Comparison of ENCODE assay signal across 8 mouse cellular contexts in genomic region chr9:65460198-65460597, GRCm38 (mm10). TPM values are rescaled to one million over a fixed set of nuclear protein-coding genes. Genes with fewer than 3 reads are reported as not detected.
DNase-seq lines count a peak whose midpoint lies in the region; ATAC-seq lines count a peak whose summit lies in the region.

No protein-coding gene starts in this region.

- 30% methylated on average over 3 of the region's 3 CpGs for WGBS in neural tube, embryonic 11.5 days
- 66% methylated on average over 3 of the region's 3 CpGs for WGBS in limb, embryonic 15.5 days
- WGBS in stomach, embryonic 16.5 days: 49% methylated on average over 3 of the region's 3 CpGs

- H3K4me1 ChIP-seq in neural tube, embryonic 11.5 days (ENCODE audit: control insufficient read depth, insufficient read depth, low read length): peaks cover 11% of the 10 kb centered on the region
- peaks cover 13% of the 10 kb centered on the region for H3K4me1 ChIP-seq in limb, embryonic 15.5 days
- peaks cover 10% of the 10 kb centered on the region for H3K4me1 ChIP-seq in stomach, embryonic 16.5 days (ENCODE audit: control insufficient read depth, insufficient read depth, low read length)

- no peak for ATAC-seq in neural tube, embryonic 11.5 days (ENCODE audit: insufficient read depth, low FRiP score, low TSS enrichment)
- no peak for ATAC-seq in limb, embryonic 15.5 days (ENCODE audit: insufficient number of reproducible peaks, low FRiP score, low TSS enrichment, low read depth)
- no peak for ATAC-seq in stomach, embryonic 16.5 days (ENCODE audit: insufficient read depth, low FRiP score)

- H3K27me3 ChIP-seq in neural tube, embryonic 11.5 days (ENCODE audit: control insufficient read depth, insufficient read depth, low read length): no peaks in the 10 kb centered on the region
- H3K27me3 ChIP-seq in limb, embryonic 15.5 days: no peaks in the 10 kb centered on the region
- H3K27me3 ChIP-seq in stomach, embryonic 16.5 days (ENCODE audit: control insufficient read depth, insufficient read depth, low read length): no peaks in the 10 kb centered on the region

- H3K27ac ChIP-seq in neural tube, embryonic 11.5 days (ENCODE audit: low read depth, low read length): peak overlapping the region; percentile 28
- peak overlapping the region; percentile 35; the same call in 1 of the 2 replicates for H3K27ac ChIP-seq in limb, embryonic 15.5 days
- H3K27ac ChIP-seq in stomach, embryonic 16.5 days (ENCODE audit: low read length): peak overlapping the region; percentile 51; the same call in 1 of the 2 replicates

- H3K9ac ChIP-seq in neural tube, embryonic 11.5 days (ENCODE audit: low read length): peak overlapping the region; percentile 10
- no peak overlapping the region for H3K9ac ChIP-seq in limb, embryonic 15.5 days
- H3K9ac ChIP-seq in stomach, embryonic 16.5 days (ENCODE audit: low read length): no peak overlapping the region

- H3K9me3 ChIP-seq in neural tube, embryonic 11.5 days (ENCODE audit: control insufficient read depth, low read length): no peaks in the 10 kb centered on the region
- H3K9me3 ChIP-seq in limb, embryonic 15.5 days: no peaks in the 10 kb centered on the region
- H3K9me3 ChIP-seq in stomach, embryonic 16.5 days (replicated peaks; ENCODE audit: control insufficient read depth, low read length): no peaks in the 10 kb centered on the region

- DNase-seq in embryo, embryonic 9.5 days (ENCODE audit: extremely low spot score): peak; percentile 13
- no peak for DNase-seq in embryo, embryonic 10 days (ENCODE audit: low spot score)
- no peak for DNase-seq in neural tube, embryonic 11.5 days (ENCODE audit: low spot score)
- no peak for DNase-seq in neural tube, embryonic 10.5 days (ENCODE audit: extremely low spot score, low spot score)
- no peak for DNase-seq in gastrocnemius, postnatal 4 days (ENCODE audit: low spot score in 2 of 2)
- DNase-seq in gastrocnemius, postnatal 25 days: no peak

- H3K36me3 ChIP-seq in neural tube, embryonic 11.5 days (ENCODE audit: control insufficient read depth, insufficient read depth, low read length): no peaks in the 10 kb centered on the region
- peaks cover 5% of the 10 kb centered on the region; the same call in 1 of the 2 replicates for H3K36me3 ChIP-seq in limb, embryonic 15.5 days
- H3K36me3 ChIP-seq in stomach, embryonic 16.5 days (ENCODE audit: control insufficient read depth, insufficient read depth, low read length): no peaks in the 10 kb centered on the region

- H3K4me2 ChIP-seq in neural tube, embryonic 11.5 days (ENCODE audit: low read depth): peak overlapping the region; percentile 58
- peak overlapping the region; percentile 60 for H3K4me2 ChIP-seq in limb, embryonic 15.5 days
- peak overlapping the region; percentile 71 for H3K4me2 ChIP-seq in stomach, embryonic 16.5 days (ENCODE audit: low read depth, low read length)

- peak overlapping the region; percentile 67; the same call in 1 of the 2 replicates for H3K4me3 ChIP-seq in neural tube, embryonic 11.5 days (ENCODE audit: low read depth, low read length)
- peak overlapping the region; percentile 69 for H3K4me3 ChIP-seq in limb, embryonic 15.5 days
- peak overlapping the region; percentile 83; the same call in 1 of the 2 replicates for H3K4me3 ChIP-seq in stomach, embryonic 16.5 days (replicated peaks; ENCODE audit: low read length)

RNA-seq across cellular contexts. Expression of gene Spg21, which starts 0.5 kb away (rescaled TPM):
- 131 and 142 TPM in 2 replicates for polyA plus RNA-seq in neural tube, embryonic 11.5 days (2014; fragmentation: Nextera tagmentation; extraction: Ambion mirVana)
- polyA plus RNA-seq in limb, embryonic 15.5 days (2015; fragmentation: Nextera tagmentation; extraction: Ambion mirVana): 123 and 165 TPM in 2 replicates
- 82.4 and 95.8 TPM in 2 replicates for polyA plus RNA-seq in stomach, embryonic 16.5 days (2015; fragmentation: Nextera tagmentation; extraction: Ambion mirVana)
- 10 to 100 TPM; 72.6 to 85.4 TPM for total RNA-seq in gastrocnemius, postnatal 4 days (2021)
- total RNA-seq in gastrocnemius, postnatal 25 days (2021): 10 to 100 TPM in 1 of 2 experiments, 1 to 10 TPM in 1; 6.4 to 10.8 TPM

RNA-seq across cellular contexts. Expression of gene Mtfmt, which starts 24.6 kb away (rescaled TPM):
- 19.8 and 20.5 TPM in 2 replicates for polyA plus RNA-seq in neural tube, embryonic 11.5 days (2014; fragmentation: Nextera tagmentation; extraction: Ambion mirVana)
- 19.8 and 21.0 TPM in 2 replicates for polyA plus RNA-seq in limb, embryonic 15.5 days (2015; fragmentation: Nextera tagmentation; extraction: Ambion mirVana)
- polyA plus RNA-seq in stomach, embryonic 16.5 days (2015; fragmentation: Nextera tagmentation; extraction: Ambion mirVana): 18.8 and 21.9 TPM in 2 replicates
- 10 to 100 TPM in 1 of 2 experiments, 1 to 10 TPM in 1; 9.5 to 10.3 TPM for total RNA-seq in gastrocnemius, postnatal 4 days (2021)
- 1 to 10 TPM; 5.0 to 5.3 TPM for total RNA-seq in gastrocnemius, postnatal 25 days (2021)

RNA-seq across cellular contexts. Expression of gene Slc51b, which starts 37.4 kb away (rescaled TPM):
- polyA plus RNA-seq in neural tube, embryonic 11.5 days (2014; fragmentation: Nextera tagmentation; extraction: Ambion mirVana): not detected in 2 replicates
- polyA plus RNA-seq in limb, embryonic 15.5 days (2015; fragmentation: Nextera tagmentation; extraction: Ambion mirVana): not detected in 2 replicates
- 0.69 and 1.7 TPM in 2 replicates for polyA plus RNA-seq in stomach, embryonic 16.5 days (2015; fragmentation: Nextera tagmentation; extraction: Ambion mirVana)
- total RNA-seq in gastrocnemius, postnatal 4 days (2021): not detected
- not detected for total RNA-seq in gastrocnemius, postnatal 25 days (2021)

RNA-seq across cellular contexts. Expression of gene Ankdd1a, which starts 59.8 kb away (rescaled TPM):
- 0.21 TPM in 1 of 2 replicates, not detected in the other for polyA plus RNA-seq in neural tube, embryonic 11.5 days (2014; fragmentation: Nextera tagmentation; extraction: Ambion mirVana)
- 0.35 and 0.76 TPM in 2 replicates for polyA plus RNA-seq in limb, embryonic 15.5 days (2015; fragmentation: Nextera tagmentation; extraction: Ambion mirVana)
- 0.19 and 0.65 TPM in 2 replicates for polyA plus RNA-seq in stomach, embryonic 16.5 days (2015; fragmentation: Nextera tagmentation; extraction: Ambion mirVana)
- not detected for total RNA-seq in gastrocnemius, postnatal 4 days (2021)
- not detected for total RNA-seq in gastrocnemius, postnatal 25 days (2021)
